Mouse (Mus musculus): ENCODE measurements at regions not wholly inside any gene's neighbourhood (a gene's known extent, or its start where the extent isn't known, plus 50 kb on each side); places are given as distances from the start of the nearest gene placed in this dataset.

GRCm38 (mm10) chr14:47795062-47795461, 146.8 kb downstream of the Ktn1 start:
- DNase-seq (ENCODE audit: low spot score in 2 of 2) = no peak

GRCm38 (mm10) chr14:47798203-47798602, 150.0 kb downstream of the Ktn1 start:
- no peak for DNase-seq (ENCODE audit: low spot score in 2 of 2)

GRCm38 (mm10) chr14:47799564-47799963, 151.3 kb downstream of the Ktn1 start:
- DNase-seq (ENCODE audit: low spot score in 2 of 2) = no peak

GRCm38 (mm10) chr14:47805202-47805601, 157.0 kb downstream of the Ktn1 start:
- no peak for DNase-seq (ENCODE audit: low spot score in 2 of 2)

- DNase-seq (ENCODE audit: low spot score in 2 of 2) = no peak
These were observed 157.7 kb downstream of the Ktn1 start for GRCm38 (mm10) chr14:47805771-47806535.

GRCm38 (mm10) chr14:47808097-47808910, 160.1 kb downstream of the Ktn1 start:
- DNase-seq (ENCODE audit: low spot score in 2 of 2) = no peak

GRCm38 (mm10) chr14:47818224-47818623, 170.0 kb downstream of the Ktn1 start:
- no peak for DNase-seq (ENCODE audit: low spot score in 2 of 2)

GRCm38 (mm10) chr14:47818641-47819040, 170.4 kb downstream of the Ktn1 start:
- DNase-seq (ENCODE audit: low spot score in 2 of 2) = no peak

- DNase-seq (ENCODE audit: low spot score in 2 of 2) = no peak
These were observed 172.4 kb downstream of the Ktn1 start for GRCm38 (mm10) chr14:47820571-47821143.

- DNase-seq (ENCODE audit: low spot score in 2 of 2) = no peak
These were observed 174.9 kb downstream of the Ktn1 start for GRCm38 (mm10) chr14:47823182-47823581.

GRCm38 (mm10) chr14:47823696-47824095, 175.4 kb downstream of the Ktn1 start:
- DNase-seq (ENCODE audit: low spot score in 2 of 2) = no peak

- no peak for DNase-seq (ENCODE audit: low spot score in 2 of 2)
These were observed 177.3 kb downstream of the Ktn1 start for GRCm38 (mm10) chr14:47825446-47825956.

GRCm38 (mm10) chr14:47826545-47826944, 178.3 kb downstream of the Ktn1 start:
- no peak for DNase-seq (ENCODE audit: low spot score in 2 of 2)

- no peak for DNase-seq (ENCODE audit: low spot score in 2 of 2)
These were observed 179.4 kb downstream of the Ktn1 start for GRCm38 (mm10) chr14:47827623-47828022.

GRCm38 (mm10) chr14:47833696-47834095, 185.4 kb downstream of the Ktn1 start:
- DNase-seq (ENCODE audit: low spot score in 2 of 2) = no peak

- no peak for DNase-seq (ENCODE audit: low spot score in 2 of 2)
These were observed 187.2 kb downstream of the Ktn1 start for GRCm38 (mm10) chr14:47835408-47835807.

GRCm38 (mm10) chr14:47839493-47840215, 191.4 kb downstream of the Ktn1 start:
- no peak for DNase-seq (ENCODE audit: low spot score in 2 of 2)

GRCm38 (mm10) chr14:47844366-47844765, 196.1 kb downstream of the Ktn1 start:
- DNase-seq (ENCODE audit: low spot score in 2 of 2) = no peak

GRCm38 (mm10) chr14:47848861-47849260, 200.6 kb downstream of the Ktn1 start:
- DNase-seq (ENCODE audit: low spot score in 2 of 2) = no peak

- no peak for DNase-seq (ENCODE audit: low spot score in 2 of 2)
These were observed 208.1 kb downstream of the Ktn1 start for GRCm38 (mm10) chr14:47856280-47856765.

GRCm38 (mm10) chr14:47857271-47857670, 209.0 kb downstream of the Ktn1 start:
- no peak for DNase-seq (ENCODE audit: low spot score in 2 of 2)

Measured in frontal cortex, postnatal 10 days (tissue).